Mouse (Mus musculus) liver, postnatal 0 days (tissue): ENCODE measurements around the gene Ttc34. TPM values are rescaled to one million over a fixed set of nuclear protein-coding genes. Genes with fewer than 3 reads are reported as not detected.

Experiments used
- ATAC-seq: fragments of 200-750 bp; cut with Nextera tagmentation; 2 replicates; pipeline ENCODE4 v1.8.0; 2017; ENCODE audit warnings: mild to moderate bottlenecking, moderate library complexity
- DNase-seq: peaks from one replicate; pipeline ENCODE4 v3.0.0-alpha.2; 2016
- H3K27ac ChIP-seq: fragments of 300-500 bp; sonication (generic); 2 replicates; pipeline ENCODE4 v1.5.1; 2014; ENCODE audit warnings: antibody characterized with exemption, moderate library complexity, mild to moderate bottlenecking, low read depth
- H3K27me3 ChIP-seq: fragments of 300-500 bp; sonication (generic); 2 replicates; pipeline ENCODE4 v1.6.1; 2014; ENCODE audit warnings: low read length, control low read depth, mixed read lengths; ENCODE audit not compliant: insufficient read depth
- H3K36me3 ChIP-seq: fragments of 300-500 bp; sonication (generic); replicated peaks from 2 replicates; pipeline ENCODE4 v1.6.1; 2014; ENCODE audit warnings: mild to moderate bottlenecking, control low read depth, low read length, moderate library complexity, mixed read lengths; ENCODE audit not compliant: insufficient read depth
- H3K4me1 ChIP-seq: fragments of 300-500 bp; sonication (generic); 2 replicates; pipeline ENCODE4 v1.6.1; 2014; ENCODE audit warnings: antibody characterized with exemption, mild to moderate bottlenecking, control low read depth; ENCODE audit not compliant: insufficient read depth
- H3K4me2 ChIP-seq: fragments of 300-500 bp; sonication (generic); 2 replicates; pipeline ENCODE4 v1.6.1; 2014; ENCODE audit warnings: low read depth, mild to moderate bottlenecking, low read length, moderate library complexity, mixed read lengths
- H3K4me3 ChIP-seq: fragments of 300-500 bp; sonication (generic); 2 replicates; pipeline ENCODE4 v1.5.1; 2014; ENCODE audit warnings: low read depth, low read length
- H3K9ac ChIP-seq: fragments of 300-500 bp; sonication (generic); replicated peaks from 2 replicates; pipeline ENCODE4 v1.6.1; 2014; ENCODE audit warnings: mild to moderate bottlenecking, moderate library complexity
- H3K9me3 ChIP-seq: fragments of 300-500 bp; sonication (generic); 2 replicates; pipeline ENCODE4 v1.6.1; 2016; ENCODE audit warnings: mild to moderate bottlenecking, control low read depth, low read length, mixed read lengths
- CTCF ChIP-seq: sonication (generic); IDR thresholded peaks from 2 replicates; pipeline ENCODE4 v1.5.1; 2016; ENCODE audit warnings: antibody characterized with exemption, low read depth
- EP300 ChIP-seq: IDR thresholded peaks from 2 replicates; pipeline ENCODE4 v1.6.1; 2016; ENCODE audit warnings: antibody characterized with exemption, low read depth, mild to moderate bottlenecking
- WGBS: fragments of 180-500 bp; shearing (Covaris S2); extraction: QIAGEN DNeasy Blood & Tissue Kit; methylation state at CpG from one replicate; pipeline ENCODE4 v1.1.7; 2014; ENCODE audit not compliant: insufficient replicate concordance; 5-methylcytosine and 5-hydroxymethylcytosine counted together
- polyA plus RNA-seq: library from polyadenylated mRNA; unstranded; fragments of >200 nt; fragmentation: Nextera tagmentation; extraction: Ambion mirVana; gene quantifications from 2 replicates; pipeline ENCODE4 v1.2.1, GENCODE M21; 2015

Gene Ttc34
- polyA plus RNA-seq, 1 experiment from 2014 or later: not detected

DNA sequence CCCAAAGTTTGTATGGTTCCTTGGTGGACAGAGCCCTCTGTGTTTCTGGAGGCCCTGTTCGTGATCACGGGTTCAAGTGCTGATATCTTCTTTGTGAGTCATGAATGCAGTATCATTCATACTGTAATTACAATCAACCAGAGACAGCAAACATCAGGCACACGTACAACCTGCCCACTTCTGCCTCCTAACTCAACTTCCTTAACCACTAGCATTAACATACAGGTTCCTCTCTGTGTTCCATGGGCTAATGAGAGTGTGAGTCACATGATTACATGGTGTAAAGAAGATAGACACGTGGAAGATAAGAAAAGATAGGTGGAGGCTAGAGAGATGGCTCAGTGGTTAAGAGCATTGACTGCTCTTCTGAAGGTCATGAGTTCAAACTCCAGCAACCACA lies 79.4 kb downstream of the Ttc34 start:
- Histone ChIP-seq H3K9ac (no peak overlapping the region), H3K4me2 (no peak overlapping the region), H3K4me1 (peaks cover 29% of the 10 kb centered on the region), H3K36me3 (peaks cover 48% of the 10 kb centered on the region), H3K4me3 (no peak overlapping the region), H3K9me3 (peaks cover 5% of the 10 kb centered on the region; the same call in 1 of the 2 replicates), H3K27ac (peak overlapping the region; percentile 48; the same call in 1 of the 2 replicates), H3K27me3 (no peaks in the 10 kb centered on the region)
- 64% methylated on average over 4 of the region's 4 CpGs for WGBS
- no peak for DNase-seq
- TF ChIP-seq EP300 (no peak), CTCF (no peak)
- ATAC-seq: no peak

Other genes starting within 250 kb of the Ttc34 start
- gene Prdm16, start 200.6 kb upstream of the Ttc34 start, polyA plus RNA-seq: 0.75 and 2.2 TPM in 2 replicates
- gene Actrt2, start 169.6 kb upstream of the Ttc34 start, polyA plus RNA-seq: not detected in 2 replicates
- gene Mmel1, start 32.1 kb downstream of the Ttc34 start, polyA plus RNA-seq: 0.80 and 0.98 TPM in 2 replicates
- gene Fam213b, start 61.7 kb downstream of the Ttc34 start, polyA plus RNA-seq: 5.9 and 6.5 TPM in 2 replicates
- 17.2 and 20.0 TPM in 2 replicates for gene Tnfrsf14, start 91.1 kb downstream of the Ttc34 start, polyA plus RNA-seq
- gene Hes5, start 123.5 kb downstream of the Ttc34 start, polyA plus RNA-seq: 0.15 and 0.21 TPM in 2 replicates
- gene Pank4, start 126.7 kb downstream of the Ttc34 start, polyA plus RNA-seq: 10.9 and 11.4 TPM in 2 replicates
- gene Plch2, start 219.3 kb downstream of the Ttc34 start, polyA plus RNA-seq: 0.04 TPM in 1 of 2 replicates, not detected in the other
- 5.9 and 6.8 TPM in 2 replicates for gene Pex10, start 229.6 kb downstream of the Ttc34 start, polyA plus RNA-seq
- 111 and 118 TPM in 2 replicates for gene Rer1, start 248.9 kb downstream of the Ttc34 start, polyA plus RNA-seq
- gene Morn1, start 249.1 kb downstream of the Ttc34 start, polyA plus RNA-seq: 2.2 TPM in 2 replicates